8 mouse cellular contexts compared by ENCODE assay signal in genomic region chr7:122970119-122970781, GRCm38 (mm10). TPM values are rescaled to one million over a fixed set of nuclear protein-coding genes. Genes with fewer than 3 reads are reported as not detected.
A peak's percentile ranks its signal among the peaks of the same experiment; 100 is the strongest.
DNase-seq lines count a peak whose midpoint lies in the region; ATAC-seq lines count a peak whose summit lies in the region.

No protein-coding gene starts in this region.

- H3K4me2 ChIP-seq in hindbrain, embryonic 11.5 days (replicated peaks; ENCODE audit: low read depth, low read length) = peak overlapping the region; percentile 88
- H3K4me2 ChIP-seq in lung, embryonic 16.5 days (ENCODE audit: low read depth, low read length) = peak overlapping the region; percentile 89

- DNase-seq in NIH3T3 (ENCODE audit: low read depth) = peak; percentile 65
- DNase-seq in cerebellum, postnatal 10 days = peak; percentile 69 to 77
- DNase-seq in frontal cortex, postnatal 14 days (ENCODE audit: low spot score in 2 of 2) = peak; percentile 22 to 45
- peak; percentile 74 for DNase-seq in hindbrain, embryonic 11.5 days (ENCODE audit: low spot score)
- peak; percentile 61 to 74 for DNase-seq in layer of hippocampus, postnatal 10 days (ENCODE audit: low spot score in 2 of 2)
- DNase-seq in ovary, adult 18-20 months (ENCODE audit: low spot score) = peak; percentile 30
- peak; percentile 46 to 57 for DNase-seq in thymus, postnatal 10 days (ENCODE audit: low spot score in 2 of 2)

- H3K27me3 ChIP-seq in hindbrain, embryonic 11.5 days (ENCODE audit: control insufficient read depth, insufficient read depth, low read length) = no peaks in the 10 kb centered on the region
- no peaks in the 10 kb centered on the region for H3K27me3 ChIP-seq in lung, embryonic 16.5 days (ENCODE audit: control insufficient read depth, insufficient read depth, low read depth, low read length)

- peaks cover 4% of the 10 kb centered on the region; the same call in 1 of the 2 replicates for H3K4me1 ChIP-seq in hindbrain, embryonic 11.5 days (replicated peaks; ENCODE audit: control insufficient read depth, insufficient read depth, low read length)
- H3K4me1 ChIP-seq in lung, embryonic 16.5 days (replicated peaks; ENCODE audit: control insufficient read depth, insufficient read depth, low read length) = peaks cover 15% of the 10 kb centered on the region

- peak overlapping the region; percentile 100 for H3K9ac ChIP-seq in hindbrain, embryonic 11.5 days (ENCODE audit: low read depth, low read length)
- peak overlapping the region; percentile 100 for H3K9ac ChIP-seq in lung, embryonic 16.5 days (ENCODE audit: low read length)

- H3K9me3 ChIP-seq in hindbrain, embryonic 11.5 days (ENCODE audit: control insufficient read depth, low read length) = no peaks in the 10 kb centered on the region
- H3K9me3 ChIP-seq in lung, embryonic 16.5 days (ENCODE audit: control insufficient read depth, low read length) = no peaks in the 10 kb centered on the region

- H3K36me3 ChIP-seq in hindbrain, embryonic 11.5 days (ENCODE audit: control insufficient read depth, insufficient read depth, low read length) = no peaks in the 10 kb centered on the region
- H3K36me3 ChIP-seq in lung, embryonic 16.5 days (ENCODE audit: control insufficient read depth, insufficient read depth, low read length) = no peaks in the 10 kb centered on the region

- H3K4me3 ChIP-seq in hindbrain, embryonic 11.5 days (ENCODE audit: low read depth, low read length) = peak overlapping the region; percentile 100
- peak overlapping the region; percentile 99 for H3K4me3 ChIP-seq in lung, embryonic 16.5 days (ENCODE audit: low read length)

- ATAC-seq in hindbrain, embryonic 11.5 days (ENCODE audit: low FRiP score) = peak; percentile 66
- peak; percentile 73 for ATAC-seq in lung, embryonic 16.5 days (ENCODE audit: low read depth)

- peak overlapping the region; percentile 91 for H3K27ac ChIP-seq in hindbrain, embryonic 11.5 days (ENCODE audit: low read depth, low read length)
- H3K27ac ChIP-seq in lung, embryonic 16.5 days (ENCODE audit: low read length) = peak overlapping the region; percentile 87

- WGBS in hindbrain, embryonic 11.5 days = under 1% methylated on average over 64 of the region's 69 CpGs
- under 1% methylated on average over 31 of the region's 69 CpGs for WGBS in lung, embryonic 16.5 days

RNA-seq across cellular contexts. Expression of gene Rbbp6, which starts 4.8 kb away (rescaled TPM):
- polyA plus RNA-seq in hindbrain, embryonic 11.5 days (2014; fragmentation: Nextera tagmentation; extraction: Ambion mirVana) = 36.3 and 46.6 TPM in 2 replicates
- 10 to 100 TPM; 64.8 to 68.6 TPM for total RNA-seq in layer of hippocampus, postnatal 10 days (2021)
- polyA plus RNA-seq in lung, embryonic 16.5 days (2015; fragmentation: Nextera tagmentation; extraction: Ambion mirVana) = 23.4 and 23.8 TPM in 2 replicates

Comparison
In these comparisons a context has a peak if more than half of its experiments do, and no peak if none do; other contexts are left out.
1. Peak in every context shown above with its lines: DNase-seq, ATAC-seq, H3K4me3 ChIP-seq and H3K27ac ChIP-seq.